Mouse (Mus musculus) layer of hippocampus, adult 11-12 months (tissue): ENCODE data around the gene Mrps12.
"Not testable (repeated sequence)": the region's sequence is repeated elsewhere in the genome, so short reads cannot be mapped to it uniquely, and the experiment has no call there.

Experiments used
- DNase-seq: peaks from one replicate; pipeline ENCODE4 v3.0.0; 2022; ENCODE audit warnings: low spot score

Gene Mrps12

GRCm38 (mm10) chr7:28709454-28709853 is 32.2 kb downstream of the Mrps12 start:
- no peak for DNase-seq

GRCm38 (mm10) chr7:28702601-28703143 is 38.9 kb downstream of the Mrps12 start:
- DNase-seq: no peak

- not testable (repeated sequence) for DNase-seq
Measured at GRCm38 (mm10) chr7:28701306-28701705, 40.3 kb downstream of the Mrps12 start.

GRCm38 (mm10) chr7:28700269-28700668 is 41.4 kb downstream of the Mrps12 start:
- no peak for DNase-seq

GRCm38 (mm10) chr7:28697277-28697676 is 44.3 kb downstream of the Mrps12 start:
- no peak for DNase-seq

GRCm38 (mm10) chr7:28694966-28695511 is 46.6 kb downstream of the Mrps12 start:
- DNase-seq: no peak

GRCm38 (mm10) chr7:28694423-28694822 is 47.2 kb downstream of the Mrps12 start:
- no peak for DNase-seq

GRCm38 (mm10) chr7:28693321-28693966 is 48.2 kb downstream of the Mrps12 start:
- peak; percentile 82 for DNase-seq

- peak; percentile 43 for DNase-seq
Measured at GRCm38 (mm10) chr7:28692545-28693320, 48.9 kb downstream of the Mrps12 start, which contains the start of gene Fbxo27. Gene Fbxo27 (plus strand): TSS chr7:28692849.

GRCm38 (mm10) chr7:28691075-28691474 is 50.5 kb downstream of the Mrps12 start:
- no peak for DNase-seq
